Mouse (Mus musculus): ENCODE data around the gene Kank2.
A peak's percentile ranks its signal among the peaks of the same experiment; 100 is the strongest.

Gene Kank2

GRCm38 (mm10) chr9:21829834-21830460, 31.4 kb upstream of the Kank2 start:
- no peaks in the 10 kb centered on the region for H3K27me3 ChIP-seq (ENCODE audit: control insufficient read depth, insufficient read depth, low read length, poor library complexity, severe bottlenecking)
- H3K36me3 ChIP-seq (ENCODE audit: control insufficient read depth, insufficient read depth, low read length, poor library complexity, severe bottlenecking), result no peaks in the 10 kb centered on the region
- no peak for DNase-seq (ENCODE audit: low read depth, low spot score)

GRCm38 (mm10) chr9:21824366-21824765, 25.8 kb upstream of the Kank2 start:
- no peak for DNase-seq (ENCODE audit: low read depth, low spot score)
- Histone ChIP-seq H3K27me3 (ENCODE audit: control insufficient read depth, insufficient read depth, low read length, poor library complexity, severe bottlenecking) (no peaks in the 10 kb centered on the region), H3K36me3 (ENCODE audit: control insufficient read depth, insufficient read depth, low read length, poor library complexity, severe bottlenecking) (no peaks in the 10 kb centered on the region)

- Histone ChIP-seq H3K36me3 (ENCODE audit: control insufficient read depth, insufficient read depth, low read length, poor library complexity, severe bottlenecking) (no peaks in the 10 kb centered on the region), H3K27me3 (ENCODE audit: control insufficient read depth, insufficient read depth, low read length, poor library complexity, severe bottlenecking) (no peaks in the 10 kb centered on the region)
- DNase-seq (ENCODE audit: low read depth, low spot score), result no peak
Observed at GRCm38 (mm10) chr9:21823957-21824356, 25.4 kb upstream of the Kank2 start.

GRCm38 (mm10) chr9:21822686-21823085, 24.1 kb upstream of the Kank2 start:
- Histone ChIP-seq H3K27me3 (ENCODE audit: control insufficient read depth, insufficient read depth, low read length, poor library complexity, severe bottlenecking) (no peaks in the 10 kb centered on the region), H3K36me3 (ENCODE audit: control insufficient read depth, insufficient read depth, low read length, poor library complexity, severe bottlenecking) (no peaks in the 10 kb centered on the region)
- no peak for DNase-seq (ENCODE audit: low read depth, low spot score)

GRCm38 (mm10) chr9:21820183-21820582, 21.6 kb upstream of the Kank2 start:
- Histone ChIP-seq H3K27me3 (ENCODE audit: control insufficient read depth, insufficient read depth, low read length, poor library complexity, severe bottlenecking) (no peaks in the 10 kb centered on the region), H3K36me3 (ENCODE audit: control insufficient read depth, insufficient read depth, low read length, poor library complexity, severe bottlenecking) (no peaks in the 10 kb centered on the region)
- no peak for DNase-seq (ENCODE audit: low read depth, low spot score)

- DNase-seq (ENCODE audit: low read depth, low spot score), result no peak
- H3K36me3 ChIP-seq (ENCODE audit: control insufficient read depth, insufficient read depth, low read length, poor library complexity, severe bottlenecking), result no peaks in the 10 kb centered on the region
- no peaks in the 10 kb centered on the region for H3K27me3 ChIP-seq (ENCODE audit: control insufficient read depth, insufficient read depth, low read length, poor library complexity, severe bottlenecking)
Observed at GRCm38 (mm10) chr9:21819181-21819729, 20.7 kb upstream of the Kank2 start.

- Histone ChIP-seq H3K27me3 (ENCODE audit: control insufficient read depth, insufficient read depth, low read length, poor library complexity, severe bottlenecking) (no peaks in the 10 kb centered on the region), H3K36me3 (ENCODE audit: control insufficient read depth, insufficient read depth, low read length, poor library complexity, severe bottlenecking) (no peaks in the 10 kb centered on the region)
- DNase-seq (ENCODE audit: low read depth, low spot score), result no peak
Observed at GRCm38 (mm10) chr9:21818561-21818960, 20.0 kb upstream of the Kank2 start.

- no peaks in the 10 kb centered on the region for H3K36me3 ChIP-seq (ENCODE audit: control insufficient read depth, insufficient read depth, low read length, poor library complexity, severe bottlenecking)
- H3K27me3 ChIP-seq (ENCODE audit: control insufficient read depth, insufficient read depth, low read length, poor library complexity, severe bottlenecking), result no peaks in the 10 kb centered on the region
Observed at GRCm38 (mm10) chr9:21818125-21818524, 19.6 kb upstream of the Kank2 start.

GRCm38 (mm10) chr9:21816716-21817305, 18.3 kb upstream of the Kank2 start:
- no peaks in the 10 kb centered on the region for H3K36me3 ChIP-seq (ENCODE audit: control insufficient read depth, insufficient read depth, low read length, poor library complexity, severe bottlenecking)
- H3K27me3 ChIP-seq (ENCODE audit: control insufficient read depth, insufficient read depth, low read length, poor library complexity, severe bottlenecking), result no peaks in the 10 kb centered on the region
- peak; percentile 6 for DNase-seq (ENCODE audit: low read depth, low spot score)

More at GRCm38 (mm10) chr9:21818125-21818524, 19.6 kb upstream of the Kank2 start:
- DNase-seq (ENCODE audit: low read depth, low spot score), result no peak

- no peak for DNase-seq (ENCODE audit: low read depth, low spot score)
- H3K36me3 ChIP-seq (ENCODE audit: control insufficient read depth, insufficient read depth, low read length, poor library complexity, severe bottlenecking), result no peaks in the 10 kb centered on the region
- no peaks in the 10 kb centered on the region for H3K27me3 ChIP-seq (ENCODE audit: control insufficient read depth, insufficient read depth, low read length, poor library complexity, severe bottlenecking)
Observed at GRCm38 (mm10) chr9:21811170-21811569, 12.6 kb upstream of the Kank2 start.

GRCm38 (mm10) chr9:21808561-21808960, 10.0 kb upstream of the Kank2 start:
- peak; percentile 30 for DNase-seq (ENCODE audit: low read depth, low spot score)
- Histone ChIP-seq H3K36me3 (ENCODE audit: control insufficient read depth, insufficient read depth, low read length, poor library complexity, severe bottlenecking) (no peaks in the 10 kb centered on the region), H3K27me3 (ENCODE audit: control insufficient read depth, insufficient read depth, low read length, poor library complexity, severe bottlenecking) (no peaks in the 10 kb centered on the region)

- DNase-seq (ENCODE audit: low read depth, low spot score), result no peak
- Histone ChIP-seq H3K27me3 (ENCODE audit: control insufficient read depth, insufficient read depth, low read length, poor library complexity, severe bottlenecking) (no peaks in the 10 kb centered on the region), H3K36me3 (ENCODE audit: control insufficient read depth, insufficient read depth, low read length, poor library complexity, severe bottlenecking) (no peaks in the 10 kb centered on the region)
Observed at GRCm38 (mm10) chr9:21806976-21807375, 8.4 kb upstream of the Kank2 start.

- Histone ChIP-seq H3K36me3 (ENCODE audit: control insufficient read depth, insufficient read depth, low read length, poor library complexity, severe bottlenecking) (no peaks in the 10 kb centered on the region), H3K27me3 (ENCODE audit: control insufficient read depth, insufficient read depth, low read length, poor library complexity, severe bottlenecking) (no peaks in the 10 kb centered on the region)
- DNase-seq (ENCODE audit: low read depth, low spot score), result no peak
Observed at GRCm38 (mm10) chr9:21806363-21806762, 7.8 kb upstream of the Kank2 start.

- Histone ChIP-seq H3K36me3 (ENCODE audit: control insufficient read depth, insufficient read depth, low read length, poor library complexity, severe bottlenecking) (no peaks in the 10 kb centered on the region), H3K27me3 (ENCODE audit: control insufficient read depth, insufficient read depth, low read length, poor library complexity, severe bottlenecking) (no peaks in the 10 kb centered on the region)
- DNase-seq (ENCODE audit: low read depth, low spot score), result peak; percentile 84
Observed at GRCm38 (mm10) chr9:21803986-21804644, 5.6 kb upstream of the Kank2 start.

- H3K36me3 ChIP-seq (ENCODE audit: control insufficient read depth, insufficient read depth, low read length, poor library complexity, severe bottlenecking), result no peaks in the 10 kb centered on the region
- H3K27me3 ChIP-seq (ENCODE audit: control insufficient read depth, insufficient read depth, low read length, poor library complexity, severe bottlenecking), result no peaks in the 10 kb centered on the region
- DNase-seq (ENCODE audit: low read depth, low spot score), result no peak
Observed at GRCm38 (mm10) chr9:21801591-21801990, 3.0 kb upstream of the Kank2 start.

All from splenic B cell, adult 2 months (primary cell).